ENCODE assay signal across 10 mouse cellular contexts in genomic region chr9:118168544-118168943, GRCm38 (mm10). TPM values are rescaled to one million over a fixed set of nuclear protein-coding genes. Genes with fewer than 3 reads are reported as not detected.
A peak's percentile ranks its signal among the peaks of the same experiment; 100 is the strongest.
DNase-seq lines count a peak whose midpoint lies in the region; ATAC-seq and TF ChIP-seq lines count a peak whose summit lies in the region.
"Had no signal": no experiment of that assay in that cellular context is flagged by ENCODE, and none has a peak within 500 bp of the region (broad histone marks: within the 10 kb centered on the region; RNA-seq: fewer than 3 reads in every experiment).

No protein-coding gene starts in this region.

- ATAC-seq in hindbrain, embryonic 12.5 days (ENCODE audit: low FRiP score): no peak

- no peaks in the 10 kb centered on the region for H3K4me1 ChIP-seq in heart, adult 2 months (ENCODE audit: control insufficient read depth, insufficient read depth, low read length)
- H3K4me1 ChIP-seq in bone marrow, adult 2 months (ENCODE audit: control insufficient read depth, insufficient read depth, low read length): no peaks in the 10 kb centered on the region
- H3K4me1 ChIP-seq in hindbrain, embryonic 12.5 days: no peaks in the 10 kb centered on the region
- H3K4me1 ChIP-seq: limb, embryonic 12.5 days; neural tube, embryonic 13.5 days had no signal

- 46% methylated on average over 5 of the region's 5 CpGs for WGBS in heart, adult 2 months
- WGBS in bone marrow, adult 2 months: 32% methylated on average over 5 of the region's 5 CpGs
- WGBS in hindbrain, embryonic 12.5 days: 47% methylated on average over 5 of the region's 5 CpGs

- H3K9me3 ChIP-seq in hindbrain, embryonic 12.5 days (replicated peaks): 0 out of 2 replicates have a peak, but pooled peaks cover 4% of the 10 kb centered on the region
- H3K9me3 ChIP-seq: limb, embryonic 12.5 days had no signal

- intact Hi-C loops in heart, adult 2 months (cut with DNase I): no loop called here
- intact Hi-C loops in heart, postnatal 36 days (cut with DNase I): loop anchor here (2.0 kb wide), 1 partner anchor 114 kb away; no protein-coding TSS in a partner anchor

- no peak for TF ChIP-seq POLR2A in heart, adult 2 months (IDR thresholded peaks at IDR 0.05; ENCODE audit: insufficient read depth, low read depth, low read length)
- no peak for TF ChIP-seq POLR2A in bone marrow, adult 2 months (IDR thresholded peaks at IDR 0.05; ENCODE audit: borderline replicate concordance, control insufficient read depth, low read depth, low read length)

- H3K4me3 ChIP-seq in heart, adult 2 months: no peak overlapping the region
- H3K4me3 ChIP-seq in bone marrow, adult 2 months (replicated peaks; ENCODE audit: control insufficient read depth, low read depth, low read length): no peak overlapping the region
- no peak overlapping the region for H3K4me3 ChIP-seq in hindbrain, embryonic 12.5 days
- H3K4me3 ChIP-seq: limb, embryonic 12.5 days; neural tube, embryonic 13.5 days had no signal

- DNase-seq in heart, adult 2 months: no peak
- no peak for DNase-seq in heart, postnatal 36 days
- DNase-seq in CD4-positive, CD25-positive, alpha-beta regulatory T cell, adult 2 months (ENCODE audit: low read depth, low spot score): peak; percentile 67
- peak; percentile 18 for DNase-seq in lung, postnatal 25 days (ENCODE audit: low spot score)
- no peak for DNase-seq in frontal cortex, postnatal 10 days (ENCODE audit: low spot score in 2 of 2)
- DNase-seq in cerebellum, adult 9-11 months: no peak

- H3K27me3 ChIP-seq in heart, adult 2 months (ENCODE audit: control insufficient read depth, insufficient read depth, low read length): no peaks in the 10 kb centered on the region
- H3K27me3 ChIP-seq in hindbrain, embryonic 12.5 days: no peaks in the 10 kb centered on the region
- H3K27me3 ChIP-seq: limb, embryonic 12.5 days; neural tube, embryonic 13.5 days had no signal

- no peak overlapping the region for H3K9ac ChIP-seq in heart, adult 2 months (ENCODE audit: low read depth, low read length)
- H3K9ac ChIP-seq in hindbrain, embryonic 12.5 days: no peak overlapping the region
- H3K9ac ChIP-seq: limb, embryonic 12.5 days; neural tube, embryonic 13.5 days had no signal

- H3K27ac ChIP-seq in heart, adult 2 months: no peak overlapping the region
- H3K27ac ChIP-seq in bone marrow, adult 2 months (ENCODE audit: control insufficient read depth, insufficient read depth, low read depth, low read length, poor library complexity): no peak overlapping the region
- no peak overlapping the region for H3K27ac ChIP-seq in hindbrain, embryonic 12.5 days
- H3K27ac ChIP-seq: limb, embryonic 12.5 days; neural tube, embryonic 13.5 days had no signal

- no peak overlapping the region for H3K4me2 ChIP-seq in hindbrain, embryonic 12.5 days (replicated peaks)
- H3K4me2 ChIP-seq: limb, embryonic 12.5 days; neural tube, embryonic 13.5 days had no signal

- TF ChIP-seq CTCF in heart, adult 2 months (IDR thresholded peaks at IDR 0.05): peak; percentile 66
- TF ChIP-seq CTCF in bone marrow, adult 2 months (IDR thresholded peaks at IDR 0.05; ENCODE audit: control insufficient read depth, insufficient read depth, low read length): peak; percentile 36; the same call in 1 of the 2 replicates

- no peaks in the 10 kb centered on the region for H3K79me2 ChIP-seq in heart, adult 2 months (replicated peaks; ENCODE audit: control insufficient read depth, insufficient read depth, low read length)

- no peak for TF ChIP-seq EP300 in heart, adult 2 months (IDR thresholded peaks at IDR 0.05; ENCODE audit: insufficient read depth, low read depth, low read length)

- H3K36me3 ChIP-seq in heart, adult 2 months (ENCODE audit: control insufficient read depth, insufficient read depth, low read length): no peaks in the 10 kb centered on the region
- no peaks in the 10 kb centered on the region for H3K36me3 ChIP-seq in hindbrain, embryonic 12.5 days
- H3K36me3 ChIP-seq: limb, embryonic 12.5 days; neural tube, embryonic 13.5 days had no signal

RNA-seq across cellular contexts. Expression of gene Cmc1, which starts 18.6 kb away (rescaled TPM):
- total RNA-seq in heart, adult 2 months (2021): 10 to 100 TPM; 23.6 to 30.4 TPM
- 4.6 and 7.3 TPM in 2 replicates for polyA plus RNA-seq in heart, adult 2 months (2012; rRNA removed)
- 10 to 100 TPM; 27.3 to 27.9 TPM for total RNA-seq in heart, postnatal 36 days (2021)
- 15.4 and 22.3 TPM in 2 replicates for polyA plus RNA-seq in bone marrow, adult 2 months (2011; ENCODE audit: insufficient read depth, insufficient read length, low replicate concordance, missing spikeins)
- 41.7 and 45.4 TPM in 2 replicates for polyA plus RNA-seq in hindbrain, embryonic 12.5 days (2016; fragmentation: Nextera tagmentation; extraction: Ambion mirVana)

Comparison
In these comparisons a context has a peak if more than half of its experiments do, and no peak if none do; other contexts are left out.
1. DNase-seq: peak in CD4-positive, CD25-positive, alpha-beta regulatory T cell, adult 2 months (single experiment) and lung, postnatal 25 days (single experiment); none in heart, adult 2 months (0 of 2), heart, postnatal 36 days (0 of 2), frontal cortex, postnatal 10 days (0 of 2) and cerebellum, adult 9-11 months (single experiment).